Mouse (Mus musculus) A20 (cell line): Measurements from ENCODE around the gene Ampd3.
A peak's percentile ranks its signal among the peaks of the same experiment; 100 is the strongest.

Experiments
- DNase-seq: peaks from one replicate; pipeline ENCODE4 v3.0.0-alpha.2; 2011; ENCODE audit warnings: low read depth, low spot score

Gene Ampd3

DNA sequence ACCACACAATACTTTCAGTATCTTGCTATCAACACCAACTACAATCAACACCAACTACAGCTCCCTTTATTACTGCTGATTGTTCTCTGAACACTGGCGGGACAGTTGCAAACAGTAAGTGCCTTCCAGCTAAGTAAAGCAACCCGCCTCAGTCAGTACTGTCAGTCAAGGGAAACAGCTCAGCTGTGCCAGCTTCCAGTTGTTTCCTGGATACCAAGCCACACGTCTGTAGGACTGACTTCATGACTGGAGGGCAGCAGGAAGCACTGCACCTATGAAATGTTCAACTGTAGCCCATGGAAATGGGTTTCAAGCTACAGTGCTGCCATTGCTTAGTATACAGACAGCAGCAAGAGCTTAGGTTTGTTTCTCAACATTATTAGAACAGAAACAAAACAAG lies 66.5 kb downstream of the Ampd3 start:
- no peak for DNase-seq

- DNase-seq: peak; percentile 85
Measured at GRCm38 (mm10) chr7:110840332-110840731, 72.3 kb downstream of the Ampd3 start.

DNA sequence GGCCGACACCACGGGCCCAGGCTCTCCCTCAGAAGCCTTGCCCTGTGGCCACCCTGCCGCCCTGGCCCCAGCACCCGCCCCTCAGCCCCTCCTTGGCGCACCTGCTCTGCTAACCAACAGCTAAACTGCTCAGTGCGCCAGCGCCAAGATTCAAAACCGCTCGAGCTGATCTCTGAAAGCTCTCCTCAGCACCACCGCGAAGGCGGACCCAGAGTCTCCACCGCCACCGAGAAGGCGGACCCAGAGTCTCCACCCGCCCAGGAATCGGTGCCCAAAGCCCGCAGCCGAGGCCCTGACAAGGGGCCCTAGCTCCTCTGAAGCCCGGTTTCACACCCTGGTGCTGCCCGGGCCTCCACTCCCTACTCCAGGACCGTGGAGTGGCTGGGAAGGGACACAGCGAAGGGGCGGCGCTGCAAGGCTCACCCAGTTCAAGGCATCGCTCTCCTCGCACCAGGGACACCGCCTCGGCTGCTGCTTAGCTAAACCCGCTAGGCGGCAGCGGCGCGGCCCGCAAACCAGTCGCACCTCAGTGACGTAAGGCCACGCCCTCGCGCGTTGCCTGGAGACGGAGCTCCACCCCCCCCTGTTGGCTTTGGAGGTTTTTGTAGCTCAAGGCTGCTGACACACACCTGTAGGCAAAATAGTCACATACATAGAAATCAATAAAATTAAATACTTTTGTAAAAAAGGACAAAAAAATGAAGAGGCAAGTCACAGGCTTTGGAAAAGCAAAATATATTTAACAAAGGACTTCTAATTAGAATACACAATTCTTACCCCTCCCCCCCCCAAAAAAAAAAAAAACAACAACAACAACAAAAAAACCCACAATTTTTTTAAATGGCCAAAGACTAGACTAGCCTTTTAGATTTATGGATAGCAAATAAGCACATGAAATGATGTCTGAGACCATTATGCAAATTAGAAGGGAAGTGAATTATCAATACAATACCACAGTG lies 76.2 kb downstream of the Ampd3 start, which contains the start of gene Rnf141:
Gene Rnf141, minus strand, starts transcription at position 542 of the 959 bp plus-strand sequence.
- DNase-seq: peak; percentile 97

DNA sequence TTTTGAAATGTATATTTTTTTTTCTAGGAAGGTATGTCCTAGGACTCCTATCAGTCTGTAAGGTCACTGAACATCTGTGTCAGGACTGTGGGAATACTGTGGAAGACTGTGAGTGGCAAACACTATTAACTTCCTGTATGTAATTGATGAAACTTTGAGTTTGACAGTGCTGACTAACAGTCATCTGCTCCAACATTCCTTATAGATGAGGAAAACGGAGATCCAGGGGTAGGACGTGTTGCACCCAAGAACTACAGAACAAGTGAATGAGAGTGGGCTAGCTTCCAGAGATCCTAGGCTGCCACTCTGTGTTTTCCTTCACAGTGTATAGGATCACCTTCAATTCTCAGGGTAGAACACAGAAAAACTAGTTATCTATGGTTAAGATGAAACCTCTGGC lies 79.3 kb downstream of the Ampd3 start:
- no peak for DNase-seq

DNA sequence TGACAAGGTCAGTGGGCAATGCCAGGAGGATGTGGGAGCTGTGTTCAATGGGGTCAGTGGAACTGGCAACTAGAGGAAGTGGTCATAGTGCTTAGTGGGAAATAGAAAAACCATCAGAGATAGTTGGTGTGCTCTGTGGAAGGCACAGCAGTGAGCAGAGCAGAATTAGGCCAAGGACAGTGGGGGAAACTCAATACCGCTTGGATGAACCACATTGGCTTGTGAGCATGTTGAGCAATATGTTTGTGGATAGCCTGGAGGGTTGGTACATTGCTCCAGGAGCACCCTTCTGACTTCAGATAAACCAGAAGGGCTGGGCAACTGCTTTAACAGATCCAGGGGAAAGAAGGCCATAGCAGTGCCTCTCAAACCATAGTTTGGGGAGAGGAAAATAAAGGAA lies 80.4 kb downstream of the Ampd3 start:
- no peak for DNase-seq

GRCm38 (mm10) chr7:110851541-110852203 lies 83.7 kb downstream of the Ampd3 start:
- no peak for DNase-seq

DNA sequence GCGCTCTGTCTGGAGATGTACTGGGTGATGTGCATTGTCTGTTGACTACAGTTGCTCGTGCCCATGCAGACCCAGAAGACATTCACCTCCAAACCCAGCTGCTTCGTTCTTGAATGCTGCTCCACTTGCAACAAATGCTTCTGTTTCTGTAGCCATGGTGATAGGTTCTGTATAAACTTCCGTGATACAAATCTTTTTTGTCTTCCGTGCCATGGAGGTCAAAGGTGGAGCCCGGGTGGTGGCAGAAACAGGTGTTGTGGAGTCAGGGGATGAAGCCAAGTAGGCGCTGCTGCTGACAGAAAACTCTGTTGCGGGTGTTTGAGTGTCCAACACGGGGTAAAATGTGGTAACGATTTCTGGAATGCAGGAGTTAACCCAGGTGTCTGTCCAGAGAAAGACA lies 85.6 kb downstream of the Ampd3 start:
- no peak for DNase-seq

- DNase-seq: no peak
Measured at GRCm38 (mm10) chr7:110854519-110854918, 86.5 kb downstream of the Ampd3 start.

- DNase-seq: no peak
Measured at GRCm38 (mm10) chr7:110854927-110855546, 87.0 kb downstream of the Ampd3 start.

- DNase-seq: no peak
Measured at GRCm38 (mm10) chr7:110855604-110856003, 87.6 kb downstream of the Ampd3 start.

- DNase-seq: no peak
Measured at GRCm38 (mm10) chr7:110860129-110860528, 92.1 kb downstream of the Ampd3 start.
